Comparison of ENCODE assay signal across 8 mouse cellular contexts in the genomic region with DNA sequence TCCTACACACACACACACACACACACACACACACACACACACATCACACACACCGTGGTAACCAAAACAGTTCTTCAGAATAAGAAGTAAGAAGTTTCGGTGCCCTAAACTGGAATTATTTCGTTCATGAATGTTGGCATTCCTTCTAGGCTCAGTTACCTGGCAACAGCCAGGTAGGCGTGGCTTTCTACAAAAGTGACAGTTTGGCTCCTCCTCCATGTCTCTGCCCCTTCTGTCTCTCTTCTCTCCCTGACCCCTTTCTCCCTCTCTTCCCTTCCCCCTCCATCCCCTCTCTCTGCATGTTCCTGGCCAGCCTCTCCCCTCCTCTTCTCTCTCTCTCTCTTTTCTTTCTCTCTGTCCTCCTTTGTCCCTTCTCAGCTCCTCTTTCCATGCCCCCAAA. TPM values are rescaled to one million over a fixed set of nuclear protein-coding genes. Genes with fewer than 3 reads are reported as not detected.
DNase-seq lines count a peak whose midpoint lies in the region; ATAC-seq and TF ChIP-seq lines count a peak whose summit lies in the region.

No protein-coding gene starts in this region.

- peak overlapping the region; percentile 39 for H3K4me3 ChIP-seq in C2C12 (ENCODE audit: insufficient read depth, poor library complexity, severe bottlenecking)
- H3K4me3 ChIP-seq in hindbrain, postnatal 0 days (ENCODE audit: low read length) = no peak overlapping the region
- H3K4me3 ChIP-seq in liver, embryonic 13.5 days (replicated peaks) = peak overlapping the region; percentile 66

- no peaks in the 10 kb centered on the region for H3K36me3 ChIP-seq in C2C12 (ENCODE audit: control insufficient read depth, insufficient read depth)
- no peaks in the 10 kb centered on the region for H3K36me3 ChIP-seq in hindbrain, postnatal 0 days (ENCODE audit: insufficient read depth, low read length)
- H3K36me3 ChIP-seq in liver, embryonic 13.5 days = no peaks in the 10 kb centered on the region

- peaks cover 6% of the 10 kb centered on the region for H3K79me3 ChIP-seq in C2C12 (ENCODE audit: low read depth)

- no peaks in the 10 kb centered on the region for H3K27me3 ChIP-seq in C2C12 (ENCODE audit: control insufficient read depth, insufficient read depth, insufficient read length)
- no peaks in the 10 kb centered on the region for H3K27me3 ChIP-seq in hindbrain, postnatal 0 days (ENCODE audit: insufficient read depth, low read length)
- H3K27me3 ChIP-seq in liver, embryonic 13.5 days = peaks cover 10% of the 10 kb centered on the region

- no peak overlapping the region for H3K27ac ChIP-seq in hindbrain, postnatal 0 days
- peak overlapping the region; percentile 97 for H3K27ac ChIP-seq in liver, embryonic 13.5 days

- no peak overlapping the region for H3K9ac ChIP-seq in hindbrain, postnatal 0 days (replicated peaks; ENCODE audit: low read length)
- peak overlapping the region; percentile 84; the same call in 1 of the 2 replicates for H3K9ac ChIP-seq in liver, embryonic 13.5 days

- ATAC-seq in hindbrain, postnatal 0 days = no peak
- ATAC-seq in liver, embryonic 13.5 days (ENCODE audit: low read depth) = no peak

- H3K4me2 ChIP-seq in hindbrain, postnatal 0 days (ENCODE audit: low read depth, low read length) = peak overlapping the region; percentile 78; the same call in 1 of the 2 replicates
- peak overlapping the region; percentile 88 for H3K4me2 ChIP-seq in liver, embryonic 13.5 days

- H3K9me3 ChIP-seq in hindbrain, postnatal 0 days (ENCODE audit: low read length) = no peaks in the 10 kb centered on the region
- H3K9me3 ChIP-seq in liver, embryonic 13.5 days (replicated peaks) = no peaks in the 10 kb centered on the region

- 14% methylated on average over 4 of the region's 4 CpGs for WGBS in hindbrain, postnatal 0 days
- 47% methylated on average over 4 of the region's 4 CpGs for WGBS in liver, embryonic 13.5 days (ENCODE audit: insufficient replicate concordance)

- peaks cover 16% of the 10 kb centered on the region for H3K4me1 ChIP-seq in hindbrain, postnatal 0 days (ENCODE audit: insufficient read depth, low read length)
- H3K4me1 ChIP-seq in liver, embryonic 13.5 days (replicated peaks) = peaks cover 85% of the 10 kb centered on the region

- peaks cover 27% of the 10 kb centered on the region for H3K79me2 ChIP-seq in C2C12 (ENCODE audit: control insufficient read depth, insufficient read depth)

- TF ChIP-seq CTCF in C2C12 (IDR thresholded peaks at IDR 0.05; ENCODE audit: control insufficient read depth, insufficient read depth, insufficient read length) = no peak
- no peak for TF ChIP-seq CTCF in hindbrain, postnatal 0 days (IDR thresholded peaks at IDR 0.05; ENCODE audit: low read depth)

- H3ac ChIP-seq in C2C12 (ENCODE audit: control insufficient read depth, insufficient read length, low read depth) = no peak overlapping the region

- DNase-seq in ES-CJ7 (ENCODE audit: low read depth, low spot score) = peak; percentile 56
- no peak for DNase-seq in hindbrain, postnatal 0 days (ENCODE audit: low spot score)
- DNase-seq in liver, embryonic 13.5 days = no peak
- DNase-seq in urinary bladder, postnatal 10 days (ENCODE audit: low spot score) = no peak
- no peak for DNase-seq in frontal cortex, postnatal 10 days (ENCODE audit: low spot score in 2 of 2)
- DNase-seq in layer of hippocampus, postnatal 36 days = no peak
- no peak for DNase-seq in right cerebral cortex, postnatal 36 days (ENCODE audit: low spot score in 2 of 2)

TF ChIP-seq in C2C12, 6 proteins besides CTCF, POLR2A, EP300 and RAD21:
- TF ChIP-seq MYOG (IDR thresholded peaks at IDR 0.05; ENCODE audit: control insufficient read depth, extremely low read depth, insufficient read length) (no peak), FOSL1 (IDR thresholded peaks at IDR 0.05; ENCODE audit: insufficient read depth, low read length, poor library complexity, severe bottlenecking) (no peak), MAX (IDR thresholded peaks at IDR 0.05) (no peak)

RNA-seq across cellular contexts. Expression of a gene that starts 11.9 kb away (rescaled TPM):
- 5,697 TPM for polyA plus RNA-seq in C2C12 (2012; fragmentation: generic; extraction: Trizol)
- 377 and 433 TPM in 2 replicates for total RNA-seq in hindbrain, postnatal 0 days (2014; rRNA removed)
- polyA plus RNA-seq in hindbrain, postnatal 0 days (2015; fragmentation: Nextera tagmentation; extraction: Ambion mirVana) = 731 and 750 TPM in 2 replicates
- 680 and 730 TPM in 2 replicates for polyA plus RNA-seq in liver, embryonic 13.5 days (2015; fragmentation: Nextera tagmentation; extraction: Ambion mirVana)
- 100 to 1,000 TPM; 921 to 999 TPM for total RNA-seq in layer of hippocampus, postnatal 36 days (2021)

RNA-seq across cellular contexts. Expression of a gene that starts 46.1 kb away (rescaled TPM):
- 15.9 TPM for polyA plus RNA-seq in C2C12 (2012; fragmentation: generic; extraction: Trizol)
- total RNA-seq in hindbrain, postnatal 0 days (2014; rRNA removed) = 17.4 and 27.2 TPM in 2 replicates
- 4.8 and 6.0 TPM in 2 replicates for polyA plus RNA-seq in hindbrain, postnatal 0 days (2015; fragmentation: Nextera tagmentation; extraction: Ambion mirVana)
- 3.3 and 3.4 TPM in 2 replicates for polyA plus RNA-seq in liver, embryonic 13.5 days (2015; fragmentation: Nextera tagmentation; extraction: Ambion mirVana)
- total RNA-seq in layer of hippocampus, postnatal 36 days (2021) = 10 to 100 TPM; 13.4 to 14.0 TPM
